Mouse (Mus musculus) megakaryocyte, embryonic 14.5 days (primary cell): ENCODE measurements around the gene Cav1.

ENCODE experiments used
- FLI1 ChIP-seq: IDR thresholded peaks from 2 replicates; pipeline ENCODE4 v1.6.1; 2012; ENCODE audit warnings: low read length, inconsistent platforms, mixed read lengths
- GATA1 ChIP-seq: IDR thresholded peaks from 3 replicates; pipeline ENCODE4 v1.6.1; 2012; ENCODE audit warnings: mixed read lengths, low read length, inconsistent platforms, borderline replicate concordance

DNA sequence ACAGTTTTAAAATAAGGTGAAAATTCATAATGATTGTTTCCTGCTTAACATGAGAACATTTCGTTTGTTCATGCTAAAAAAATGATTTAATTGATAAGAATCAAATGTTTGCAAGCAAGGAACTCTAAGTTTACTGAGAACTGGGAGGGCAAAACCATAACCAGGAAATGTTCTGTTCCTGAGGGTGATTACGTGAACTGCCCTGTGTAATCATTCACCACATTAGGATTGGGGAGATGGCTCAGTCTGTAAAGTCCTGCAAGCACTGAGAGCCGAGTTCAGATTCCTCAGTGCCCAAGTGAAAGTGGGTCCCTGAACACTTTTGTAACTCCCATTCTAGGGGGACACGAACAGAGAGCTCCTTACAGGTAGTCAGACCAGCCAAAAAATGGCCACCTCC lies 41.1 kb upstream of the Cav1 start:
- TF ChIP-seq FLI1, result no peak
- TF ChIP-seq GATA1, result no peak
